In the genomic region with DNA sequence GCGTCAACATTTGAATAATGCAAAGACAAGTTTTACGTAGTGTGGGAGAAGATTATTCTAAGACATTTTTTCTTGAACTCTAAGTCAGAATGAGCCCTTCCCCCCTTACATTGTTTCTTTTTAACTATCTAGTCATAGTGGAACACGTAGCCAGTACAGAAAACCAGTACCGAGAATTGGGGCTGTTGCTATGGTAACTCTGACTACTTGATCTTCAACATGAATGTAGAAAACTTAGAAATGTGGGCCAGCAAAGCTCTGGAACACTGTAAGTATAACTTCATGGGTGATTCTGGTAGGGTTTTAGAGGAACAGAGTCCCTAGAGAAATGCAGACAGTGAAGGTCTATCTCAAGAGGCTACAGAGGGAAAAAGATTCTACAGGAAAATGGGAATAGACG, we compare ENCODE assay signal across 29 mouse cellular contexts.
DNase-seq lines count a peak whose midpoint lies in the region; ATAC-seq and TF ChIP-seq lines count a peak whose summit lies in the region.
"Had no signal": no experiment of that assay in that cellular context is flagged by ENCODE, and none has a peak within 500 bp of the region (broad histone marks: within the 10 kb centered on the region; RNA-seq: fewer than 3 reads in every experiment).

No protein-coding gene starts in this region.

- H3K4me2 ChIP-seq in hindbrain, postnatal 0 days (ENCODE audit: low read depth, low read length), result no peak overlapping the region
- H3K4me2 ChIP-seq in hindbrain, embryonic 11.5 days (replicated peaks; ENCODE audit: low read depth, low read length), result no peak overlapping the region
- no peak overlapping the region for H3K4me2 ChIP-seq in midbrain, embryonic 14.5 days (ENCODE audit: low read length)
- H3K4me2 ChIP-seq in midbrain, embryonic 16.5 days (ENCODE audit: low read length), result no peak overlapping the region
- H3K4me2 ChIP-seq: embryonic facial prominence, embryonic 15.5 days; forebrain, embryonic 12.5 days; hindbrain, embryonic 12.5 days; limb, embryonic 13.5 days; liver, embryonic 13.5 days; midbrain, embryonic 12.5 days had no signal

- no peak for TF ChIP-seq CTCF in hindbrain, postnatal 0 days (IDR thresholded peaks at IDR 0.05; ENCODE audit: low read depth)
- TF ChIP-seq CTCF in brain, embryonic 14.5 days (IDR thresholded peaks at IDR 0.05; ENCODE audit: borderline replicate concordance, extremely low read depth, insufficient read depth, insufficient read length), result no peak

- H3K27ac ChIP-seq in hindbrain, postnatal 0 days, result no peak overlapping the region
- H3K27ac ChIP-seq in hindbrain, embryonic 11.5 days (ENCODE audit: low read depth, low read length), result no peak overlapping the region
- no peak overlapping the region for H3K27ac ChIP-seq in midbrain, embryonic 14.5 days (replicated peaks; ENCODE audit: low read depth, low read length)
- H3K27ac ChIP-seq in midbrain, embryonic 16.5 days (ENCODE audit: low read length), result no peak overlapping the region
- H3K27ac ChIP-seq: embryonic facial prominence, embryonic 10.5 days; embryonic facial prominence, embryonic 15.5 days; forebrain, embryonic 12.5 days; hindbrain, embryonic 12.5 days; limb, embryonic 13.5 days; liver, embryonic 13.5 days; midbrain, embryonic 12.5 days; stomach, postnatal 0 days had no signal

- no peak for ATAC-seq in hindbrain, postnatal 0 days
- no peak for ATAC-seq in hindbrain, embryonic 11.5 days (ENCODE audit: low FRiP score)
- ATAC-seq in midbrain, embryonic 14.5 days (ENCODE audit: low FRiP score, low TSS enrichment), result no peak
- ATAC-seq in midbrain, embryonic 16.5 days, result no peak
- ATAC-seq: CD4-positive, CD25-positive, alpha-beta regulatory T cell, adult 4 months; intestine, postnatal 0 days; lung, postnatal 0 days had no signal

- H3K36me3 ChIP-seq in hindbrain, postnatal 0 days (ENCODE audit: insufficient read depth, low read length), result no peaks in the 10 kb centered on the region
- no peaks in the 10 kb centered on the region for H3K36me3 ChIP-seq in hindbrain, embryonic 11.5 days (ENCODE audit: control insufficient read depth, insufficient read depth, low read length)
- no peaks in the 10 kb centered on the region for H3K36me3 ChIP-seq in midbrain, embryonic 14.5 days (ENCODE audit: control insufficient read depth, insufficient read depth, low read length)
- H3K36me3 ChIP-seq in midbrain, embryonic 16.5 days (ENCODE audit: control insufficient read depth, insufficient read depth, low read length), result no peaks in the 10 kb centered on the region
- H3K36me3 ChIP-seq: embryonic facial prominence, embryonic 10.5 days; embryonic facial prominence, embryonic 15.5 days; forebrain, embryonic 12.5 days; hindbrain, embryonic 12.5 days; limb, embryonic 13.5 days; liver, embryonic 13.5 days; midbrain, embryonic 12.5 days had no signal

- 52% methylated on average over 5 of the region's 5 CpGs for WGBS in hindbrain, postnatal 0 days
- WGBS in hindbrain, embryonic 11.5 days, result 85% methylated on average over 5 of the region's 5 CpGs
- WGBS in midbrain, embryonic 14.5 days, result 74% methylated on average over 5 of the region's 5 CpGs
- WGBS in midbrain, embryonic 16.5 days, result 53% methylated on average over 5 of the region's 5 CpGs

- peak; percentile 34 for DNase-seq in hindbrain, postnatal 0 days (ENCODE audit: low spot score)
- no peak for DNase-seq in hindbrain, embryonic 11.5 days (ENCODE audit: low spot score)
- peak; percentile 49 for DNase-seq in midbrain, embryonic 14.5 days
- DNase-seq in brain, embryonic 14.5 days (ENCODE audit: low read depth), result peak; percentile 19
- no peak for DNase-seq in heart, postnatal 4 days
- DNase-seq in gastrocnemius, adult 18-20 months (ENCODE audit: low spot score), result no peak
- DNase-seq: adrenal gland, postnatal 25 days; cerebellum, adult 8-10 months; cerebellum, postnatal 25 days; gastrocnemius, postnatal 14 days; heart, postnatal 14 days; kidney, postnatal 14 days; liver, embryonic 13.5 days; lung, adult 18-20 months; lung, postnatal 4 days; thymus, adult 2 months; thymus, postnatal 36 days had no signal

- TF ChIP-seq POLR2A in brain, embryonic 14.5 days (IDR thresholded peaks at IDR 0.05; ENCODE audit: borderline replicate concordance, extremely low read depth, insufficient read depth, insufficient read length, poor library complexity, severe bottlenecking), result no peak

- no peaks in the 10 kb centered on the region for H3K27me3 ChIP-seq in hindbrain, postnatal 0 days (ENCODE audit: insufficient read depth, low read length)
- H3K27me3 ChIP-seq in hindbrain, embryonic 11.5 days (ENCODE audit: control insufficient read depth, insufficient read depth, low read length), result no peaks in the 10 kb centered on the region
- H3K27me3 ChIP-seq in midbrain, embryonic 14.5 days (ENCODE audit: control insufficient read depth, insufficient read depth, low read length), result no peaks in the 10 kb centered on the region
- no peaks in the 10 kb centered on the region for H3K27me3 ChIP-seq in midbrain, embryonic 16.5 days (ENCODE audit: control insufficient read depth, insufficient read depth, low read depth, low read length)
- H3K27me3 ChIP-seq: embryonic facial prominence, embryonic 15.5 days; forebrain, embryonic 12.5 days; hindbrain, embryonic 12.5 days; limb, embryonic 13.5 days; liver, embryonic 13.5 days; megakaryocyte, embryonic 14.5 days; midbrain, embryonic 12.5 days had no signal

- no peaks in the 10 kb centered on the region for H3K9me3 ChIP-seq in hindbrain, postnatal 0 days (ENCODE audit: low read length)
- H3K9me3 ChIP-seq in hindbrain, embryonic 11.5 days (ENCODE audit: control insufficient read depth, low read length), result no peaks in the 10 kb centered on the region
- H3K9me3 ChIP-seq in midbrain, embryonic 14.5 days (ENCODE audit: control insufficient read depth, low read length), result no peaks in the 10 kb centered on the region
- no peaks in the 10 kb centered on the region for H3K9me3 ChIP-seq in midbrain, embryonic 16.5 days (replicated peaks; ENCODE audit: control insufficient read depth, low read length, poor library complexity, severe bottlenecking)
- H3K9me3 ChIP-seq: embryonic facial prominence, embryonic 10.5 days; embryonic facial prominence, embryonic 15.5 days; forebrain, embryonic 12.5 days; hindbrain, embryonic 12.5 days; limb, embryonic 13.5 days; liver, embryonic 13.5 days; megakaryocyte, embryonic 14.5 days; midbrain, embryonic 12.5 days had no signal

- no peaks in the 10 kb centered on the region for H3K4me1 ChIP-seq in hindbrain, postnatal 0 days (ENCODE audit: insufficient read depth, low read length)
- no peaks in the 10 kb centered on the region for H3K4me1 ChIP-seq in hindbrain, embryonic 11.5 days (replicated peaks; ENCODE audit: control insufficient read depth, insufficient read depth, low read length)
- no peaks in the 10 kb centered on the region for H3K4me1 ChIP-seq in midbrain, embryonic 14.5 days (ENCODE audit: control insufficient read depth, insufficient read depth, low read length)
- H3K4me1 ChIP-seq in midbrain, embryonic 16.5 days (ENCODE audit: control insufficient read depth, insufficient read depth, low read length), result no peaks in the 10 kb centered on the region
- H3K4me1 ChIP-seq: embryonic facial prominence, embryonic 15.5 days; forebrain, embryonic 12.5 days; hindbrain, embryonic 12.5 days; liver, embryonic 13.5 days; megakaryocyte, embryonic 14.5 days had no signal

- no peak overlapping the region for H3K9ac ChIP-seq in hindbrain, postnatal 0 days (replicated peaks; ENCODE audit: low read length)
- H3K9ac ChIP-seq in hindbrain, embryonic 11.5 days (ENCODE audit: low read depth, low read length), result no peak overlapping the region
- H3K9ac ChIP-seq in midbrain, embryonic 14.5 days (replicated peaks; ENCODE audit: low read length), result no peak overlapping the region
- H3K9ac ChIP-seq in midbrain, embryonic 16.5 days (ENCODE audit: low read depth, low read length), result no peak overlapping the region
- H3K9ac ChIP-seq: embryonic facial prominence, embryonic 15.5 days; forebrain, embryonic 12.5 days; hindbrain, embryonic 12.5 days; limb, embryonic 13.5 days; liver, embryonic 13.5 days; midbrain, embryonic 12.5 days had no signal

- no peak overlapping the region for H3K4me3 ChIP-seq in hindbrain, postnatal 0 days (ENCODE audit: low read length)
- no peak overlapping the region for H3K4me3 ChIP-seq in hindbrain, embryonic 11.5 days (ENCODE audit: low read depth, low read length)
- H3K4me3 ChIP-seq in midbrain, embryonic 14.5 days (replicated peaks; ENCODE audit: low read depth, low read length), result no peak overlapping the region
- no peak overlapping the region for H3K4me3 ChIP-seq in midbrain, embryonic 16.5 days (ENCODE audit: low read depth, low read length)
- H3K4me3 ChIP-seq: embryonic facial prominence, embryonic 10.5 days; embryonic facial prominence, embryonic 15.5 days; forebrain, embryonic 12.5 days; hindbrain, embryonic 12.5 days; limb, embryonic 13.5 days; liver, embryonic 13.5 days; megakaryocyte, embryonic 14.5 days; midbrain, embryonic 12.5 days had no signal

Comparison
In these comparisons a context has a peak if more than half of its experiments do, and no peak if none do; other contexts are left out.
1. DNase-seq: peak in hindbrain, postnatal 0 days (single experiment), midbrain, embryonic 14.5 days (single experiment) and brain, embryonic 14.5 days (single experiment); none in hindbrain, embryonic 11.5 days (single experiment), heart, postnatal 4 days (single experiment) and gastrocnemius, adult 18-20 months (single experiment).